10 mouse cellular contexts compared by ENCODE assay signal in the genomic region with DNA sequence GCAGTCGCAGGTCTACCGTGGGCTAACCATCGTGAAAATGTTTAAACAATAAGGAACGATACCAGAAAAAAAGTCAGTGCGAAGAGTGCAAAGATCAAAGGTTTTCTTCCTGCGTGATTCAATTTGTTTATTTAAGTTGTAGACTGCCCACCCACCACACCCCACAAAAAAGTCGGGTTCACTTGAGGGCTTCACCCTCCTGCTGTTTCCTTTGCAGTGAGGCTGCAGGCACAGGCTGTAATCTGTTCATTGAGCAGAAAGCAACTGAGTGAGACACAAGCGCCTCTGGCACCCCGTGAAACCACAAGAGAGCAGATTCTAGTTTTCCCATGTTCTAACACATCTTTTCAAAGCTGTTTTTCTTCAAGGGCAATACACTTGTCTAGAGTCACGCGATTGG. TPM values are rescaled to one million over a fixed set of nuclear protein-coding genes. Genes with fewer than 3 reads are reported as not detected.
A peak's percentile ranks its signal among the peaks of the same experiment; 100 is the strongest.
DNase-seq lines count a peak whose midpoint lies in the region; ATAC-seq and TF ChIP-seq lines count a peak whose summit lies in the region.
"Had no signal": no experiment of that assay in that cellular context is flagged by ENCODE, and none has a peak within 500 bp of the region (broad histone marks: within the 10 kb centered on the region; RNA-seq: fewer than 3 reads in every experiment).

No protein-coding gene starts in this region.

- TF ChIP-seq CTCF in left cerebral cortex, adult 2 months (IDR thresholded peaks at IDR 0.05) = no peak

- H3K9ac ChIP-seq in embryonic facial prominence, embryonic 13.5 days = no peak overlapping the region

- H3K4me3 ChIP-seq in left cerebral cortex, adult 2 months = 0 out of 2 replicates have a peak overlapping the region, but pooled peaks have one; percentile 2
- no peak overlapping the region for H3K4me3 ChIP-seq in embryonic facial prominence, embryonic 13.5 days

- no peaks in the 10 kb centered on the region for H3K9me3 ChIP-seq in embryonic facial prominence, embryonic 13.5 days

- ATAC-seq in embryonic facial prominence, embryonic 13.5 days (ENCODE audit: insufficient number of reproducible peaks, insufficient read depth, low FRiP score, low TSS enrichment, low read depth) = no peak
- ATAC-seq: lung, postnatal 0 days had no signal

- no peak for DNase-seq in left cerebral cortex, adult 2 months (ENCODE audit: extremely low spot score in 1 of 2, low spot score in 2 of 2)
- DNase-seq in left cerebral cortex, postnatal 14 days (ENCODE audit: low spot score in 2 of 2) = no peak
- peak; percentile 45 for DNase-seq in mesoderm, embryonic 11.5 days (ENCODE audit: low read depth, low spot score)
- peak; percentile 77 for DNase-seq in thymus, postnatal 0 days (ENCODE audit: low spot score)
- no peak for DNase-seq in right cerebral cortex, adult 18-20 months
- DNase-seq in left cerebral cortex, postnatal 25 days (ENCODE audit: low spot score in 2 of 2) = no peak
- DNase-seq: cerebellum, adult 9-11 months; kidney, postnatal 14 days had no signal

- H3K4me2 ChIP-seq in embryonic facial prominence, embryonic 13.5 days = 0 out of 2 replicates have a peak overlapping the region, but pooled peaks have one; percentile 2

- no peaks in the 10 kb centered on the region for H3K36me3 ChIP-seq in embryonic facial prominence, embryonic 13.5 days

- H3K27me3 ChIP-seq in embryonic facial prominence, embryonic 13.5 days = no peaks in the 10 kb centered on the region

- peaks cover 26% of the 10 kb centered on the region for H3K4me1 ChIP-seq in embryonic facial prominence, embryonic 13.5 days

- intact Hi-C loops in left cerebral cortex, adult 2 months (cut with DNase I) = no loop called here
- intact Hi-C loops in left cerebral cortex, postnatal 14 days (cut with DNase I) = loop anchor here (5.0 kb wide), 1 partner anchor 64 kb away; no protein-coding TSS in a partner anchor
- intact Hi-C loops in left cerebral cortex, postnatal 25 days (cut with DNase I) = no loop called here

- H3K27ac ChIP-seq in left cerebral cortex, adult 2 months = no peak overlapping the region
- no peak overlapping the region for H3K27ac ChIP-seq in embryonic facial prominence, embryonic 13.5 days

- WGBS in embryonic facial prominence, embryonic 13.5 days = 27% methylated on average over 11 of the region's 11 CpGs

RNA-seq across cellular contexts. Expression of gene Rras2, which starts 29.6 kb away (rescaled TPM):
- 10 to 100 TPM; 16.4 to 20.8 TPM for total RNA-seq in left cerebral cortex, adult 2 months (2021)
- total RNA-seq in left cerebral cortex, postnatal 14 days (2021) = 10 to 100 TPM; 43.2 to 47.3 TPM
- polyA plus RNA-seq in embryonic facial prominence, embryonic 13.5 days (2015; fragmentation: Nextera tagmentation; extraction: Ambion mirVana) = 20.2 and 21.2 TPM in 2 replicates
- polyA plus RNA-seq in thymus, postnatal 0 days (2015; fragmentation: Nextera tagmentation; extraction: Ambion mirVana) = 56.8 and 58.2 TPM in 2 replicates
- 10 to 100 TPM; 21.0 to 24.6 TPM for total RNA-seq in left cerebral cortex, postnatal 25 days (2021)

Comparison
In these comparisons a context has a peak if more than half of its experiments do, and no peak if none do; other contexts are left out.
1. DNase-seq: peak in mesoderm, embryonic 11.5 days (single experiment) and thymus, postnatal 0 days (single experiment); none in left cerebral cortex, adult 2 months (0 of 2), left cerebral cortex, postnatal 14 days (0 of 2), right cerebral cortex, adult 18-20 months (single experiment) and left cerebral cortex, postnatal 25 days (0 of 2).